7 mouse cellular contexts compared by ENCODE assay signal in the genomic region with DNA sequence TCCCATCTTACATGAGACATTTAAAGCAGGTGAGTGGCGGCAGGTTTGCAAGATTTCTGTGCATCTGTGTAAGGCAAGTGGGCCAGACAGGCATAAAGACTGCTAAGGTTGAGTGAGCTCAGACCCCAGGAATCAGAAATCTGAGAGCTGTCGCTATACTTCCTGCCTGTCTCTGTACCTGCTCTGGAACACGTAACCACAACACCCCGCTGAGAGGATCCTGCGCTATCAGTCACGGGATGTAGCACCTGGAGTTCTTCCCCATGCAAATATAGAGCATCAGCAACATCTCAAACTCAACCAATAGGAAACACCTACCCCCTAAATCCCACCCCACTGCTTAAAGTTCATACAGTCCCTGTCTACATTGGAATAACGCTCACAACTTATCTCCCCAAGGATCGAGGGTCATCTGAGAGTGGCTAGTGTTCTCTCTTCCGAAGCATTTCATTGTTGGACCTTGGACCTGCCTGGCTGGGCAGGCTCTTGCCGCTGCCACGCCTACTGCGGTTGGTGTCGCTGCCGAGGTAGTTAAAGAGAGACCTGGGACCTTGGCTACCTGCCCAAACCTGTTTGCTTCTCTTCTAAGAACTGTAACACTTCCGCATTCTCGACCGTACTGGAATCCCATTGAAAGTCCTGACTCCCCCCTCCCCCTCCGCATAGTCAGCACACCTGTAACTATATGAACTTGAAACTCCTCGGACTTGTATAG. TPM values are rescaled to one million over a fixed set of nuclear protein-coding genes. Genes with fewer than 3 reads are reported as not detected.
DNase-seq lines count a peak whose midpoint lies in the region; ATAC-seq and TF ChIP-seq lines count a peak whose summit lies in the region.

No protein-coding gene starts in this region.

- H3K27me3 ChIP-seq in CH12.LX (replicated peaks) = peaks cover 11% of the 10 kb centered on the region
- H3K27me3 ChIP-seq in intestine, embryonic 14.5 days (replicated peaks; ENCODE audit: control insufficient read depth, insufficient read depth, low read length) = no peaks in the 10 kb centered on the region
- 0 out of 2 replicates have a peak, but pooled peaks cover 5% of the 10 kb centered on the region for H3K27me3 ChIP-seq in liver, embryonic 13.5 days
- no peaks in the 10 kb centered on the region for H3K27me3 ChIP-seq in splenic B cell, adult 2 months (ENCODE audit: control insufficient read depth, insufficient read depth, low read length, poor library complexity, severe bottlenecking)

- H3K9ac ChIP-seq in CH12.LX (ENCODE audit: insufficient read depth, low read depth) = no peak overlapping the region
- no peak overlapping the region for H3K9ac ChIP-seq in intestine, embryonic 14.5 days (ENCODE audit: low read length)
- H3K9ac ChIP-seq in liver, embryonic 13.5 days = no peak overlapping the region

- H3K4me2 ChIP-seq in CH12.LX (ENCODE audit: insufficient read depth, low read depth, poor library complexity, severe bottlenecking) = peak overlapping the region; percentile 83
- peak overlapping the region; percentile 27 for H3K4me2 ChIP-seq in intestine, embryonic 14.5 days (ENCODE audit: low read length)
- peak overlapping the region; percentile 40 for H3K4me2 ChIP-seq in liver, embryonic 13.5 days

- peaks cover 0 to 16% of the 10 kb centered on the region in 2 experiments; a peak in 2 of 4 replicates for H3K4me1 ChIP-seq in CH12.LX (ENCODE audit: control insufficient read depth in 1 of 2, insufficient read depth in 2 of 2)
- no peaks in the 10 kb centered on the region for H3K4me1 ChIP-seq in intestine, embryonic 14.5 days (replicated peaks; ENCODE audit: control insufficient read depth, insufficient read depth, low read length)
- H3K4me1 ChIP-seq in liver, embryonic 13.5 days (replicated peaks) = 0 out of 2 replicates have a peak, but pooled peaks cover 8% of the 10 kb centered on the region

- no peak overlapping the region for H3K27ac ChIP-seq in CH12.LX (ENCODE audit: insufficient read depth, low read depth)
- H3K27ac ChIP-seq in intestine, embryonic 14.5 days (ENCODE audit: low read depth) = peak overlapping the region; percentile 80
- H3K27ac ChIP-seq in liver, embryonic 13.5 days = no peak overlapping the region

- TF ChIP-seq RAD21 in CH12.LX (IDR thresholded peaks at IDR 0.05; ENCODE audit: low read depth, low read length) = no peak

- no peak for TF ChIP-seq POLR2A in CH12.LX (IDR thresholded peaks at IDR 0.05; ENCODE audit: low read depth, low read length)

- dilution Hi-C loops in CH12.LX (cut with MboI; ENCODE audit: extremely low pct_ligation_motif_present, extremely low pct_unique_long_range_greater_than_20kb, low sequenced_read_pairs) = no loop called here

- peak overlapping the region in 2 of 3 experiments; percentile 8 to 20 for H3K4me3 ChIP-seq in CH12.LX (replicated peaks in 1 of 3; ENCODE audit: low read depth in 2 of 3, low read length in 2 of 3, poor library complexity in 1 of 3)
- no peak overlapping the region; the same call in 1 of the 2 replicates for H3K4me3 ChIP-seq in intestine, embryonic 14.5 days (ENCODE audit: low read depth, low read length)
- 0 out of 2 replicates have a peak overlapping the region, but pooled peaks have one; percentile 9 for H3K4me3 ChIP-seq in liver, embryonic 13.5 days (replicated peaks)

- peak; percentile 85 for ATAC-seq in intestine, embryonic 14.5 days (replicated peaks; ENCODE audit: low FRiP score, low TSS enrichment, low read depth)
- peak; percentile 66 for ATAC-seq in liver, embryonic 13.5 days (ENCODE audit: low read depth)

- TF ChIP-seq CTCF in CH12.LX (conservative IDR thresholded peaks at IDR 0.05 in 1 of 2, IDR thresholded peaks at IDR 0.05 in 1 of 2; ENCODE audit: low read depth in 2 of 2, low read length in 2 of 2) = no peak

- DNase-seq in CH12.LX (ENCODE audit: extremely low read depth) = no peak
- peak; percentile 83 for DNase-seq in WW6 (ENCODE audit: low read depth, low spot score)
- DNase-seq in intestine, embryonic 14.5 days (ENCODE audit: low spot score) = peak; percentile 76
- DNase-seq in liver, embryonic 13.5 days = no peak
- DNase-seq in splenic B cell, adult 2 months (ENCODE audit: low read depth, low spot score) = peak; percentile 87
- no peak for DNase-seq in gastrocnemius, adult 8-10 months (ENCODE audit: low spot score in 2 of 2)
- no peak for DNase-seq in frontal cortex, postnatal 25 days (ENCODE audit: low spot score in 2 of 2)

- H3K79me2 ChIP-seq in CH12.LX (replicated peaks; ENCODE audit: control insufficient read depth, extremely low read depth, insufficient read depth, poor library complexity, severe bottlenecking) = no peaks in the 10 kb centered on the region

- TF ChIP-seq EP300 in CH12.LX (IDR thresholded peaks at IDR 0.05; ENCODE audit: low read length) = no peak

- H3K9me3 ChIP-seq in CH12.LX (replicated peaks; ENCODE audit: low read length) = no peaks in the 10 kb centered on the region
- H3K9me3 ChIP-seq in intestine, embryonic 14.5 days (ENCODE audit: control insufficient read depth, low read length) = no peaks in the 10 kb centered on the region
- H3K9me3 ChIP-seq in liver, embryonic 13.5 days (replicated peaks) = no peaks in the 10 kb centered on the region

- H3K36me3 ChIP-seq in CH12.LX (replicated peaks in 1 of 2; ENCODE audit: control insufficient read depth in 1 of 2, insufficient read depth in 1 of 2, low read length in 1 of 2) = no peaks in the 10 kb centered on the region
- H3K36me3 ChIP-seq in intestine, embryonic 14.5 days (ENCODE audit: control insufficient read depth, insufficient read depth, low read length) = no peaks in the 10 kb centered on the region
- no peaks in the 10 kb centered on the region for H3K36me3 ChIP-seq in liver, embryonic 13.5 days
- H3K36me3 ChIP-seq in splenic B cell, adult 2 months (ENCODE audit: control insufficient read depth, insufficient read depth, low read length, poor library complexity, severe bottlenecking) = no peaks in the 10 kb centered on the region

- 11% methylated on average over 19 of the region's 19 CpGs for WGBS in intestine, embryonic 14.5 days
- WGBS in liver, embryonic 13.5 days (ENCODE audit: insufficient replicate concordance) = 11% methylated on average over 19 of the region's 19 CpGs

- in situ Hi-C loops in CH12.LX (cut with MboI; ENCODE audit: low pct_ligation_motif_present, low pct_unique_long_range_greater_than_20kb, low sequenced_read_pairs) = loop anchor here (10.0 kb wide), 2 partner anchors 79 to 169 kb away; partner anchors contain the start of gene Olfr1373

TF ChIP-seq in CH12.LX, 34 proteins besides CTCF, POLR2A, EP300 and RAD21:
- TF ChIP-seq BHLHE40 (IDR thresholded peaks at IDR 0.05; ENCODE audit: low read depth, low read length) (peak; percentile 92), IRF4 (IDR thresholded peaks at IDR 0.05; ENCODE audit: low read depth, low read length) (peak; percentile 16; the same call in 1 of the 2 replicates), MAX (IDR thresholded peaks at IDR 0.05; ENCODE audit: low read length) (no peak), JUN (IDR thresholded peaks at IDR 0.05; ENCODE audit: insufficient read depth, low read depth, low read length) (no peak), ELF1 (IDR thresholded peaks at IDR 0.05; ENCODE audit: low read depth, low read length) (peak; percentile 68; the same call in 1 of the 2 replicates)

RNA-seq across cellular contexts. Expression of gene Skp1a, which starts 7.7 kb away (rescaled TPM):
- total RNA-seq in CH12.LX (2012; rRNA removed) (169 and 248 TPM in 2 replicates), CH12.LX (2014; rRNA removed) (371 and 466 TPM in 2 replicates)
- 209 and 278 TPM in 2 replicates for polyA plus RNA-seq in CH12.LX (2012; ENCODE audit: insufficient read length, low read depth)
- polyA plus RNA-seq in intestine, embryonic 14.5 days (2014; fragmentation: Nextera tagmentation; extraction: Ambion mirVana) = 743 and 772 TPM in 2 replicates
- 377 and 461 TPM in 2 replicates for polyA plus RNA-seq in liver, embryonic 13.5 days (2015; fragmentation: Nextera tagmentation; extraction: Ambion mirVana)
- total RNA-seq in gastrocnemius, adult 8-10 months (2022) = 100 to 1,000 TPM; 285 to 312 (median 290) TPM

RNA-seq across cellular contexts. Expression of gene Olfr1371, which starts 10.3 kb away (rescaled TPM):
- not detected in 2 replicates for total RNA-seq in CH12.LX (2012; rRNA removed)
- not detected in 2 replicates for total RNA-seq in CH12.LX (2014; rRNA removed)
- not detected in 2 replicates for polyA plus RNA-seq in CH12.LX (2012; ENCODE audit: insufficient read length, low read depth)
- polyA plus RNA-seq in intestine, embryonic 14.5 days (2014; fragmentation: Nextera tagmentation; extraction: Ambion mirVana) = not detected in 2 replicates
- not detected in 2 replicates for polyA plus RNA-seq in liver, embryonic 13.5 days (2015; fragmentation: Nextera tagmentation; extraction: Ambion mirVana)
- total RNA-seq in gastrocnemius, adult 8-10 months (2022) = not detected

RNA-seq across cellular contexts. Expression of gene Tcf7, which starts 58.7 kb away (rescaled TPM):
- total RNA-seq in CH12.LX (2012; rRNA removed) (0.46 and 0.55 TPM in 2 replicates), CH12.LX (2014; rRNA removed) (0.77 and 0.85 TPM in 2 replicates)
- polyA plus RNA-seq in CH12.LX (2012; ENCODE audit: insufficient read length, low read depth) = 4.4 and 5.5 TPM in 2 replicates
- polyA plus RNA-seq in intestine, embryonic 14.5 days (2014; fragmentation: Nextera tagmentation; extraction: Ambion mirVana) = 7.8 and 9.5 TPM in 2 replicates
- polyA plus RNA-seq in liver, embryonic 13.5 days (2015; fragmentation: Nextera tagmentation; extraction: Ambion mirVana) = 1.9 and 2.0 TPM in 2 replicates
- total RNA-seq in gastrocnemius, adult 8-10 months (2022) = under 1 TPM; 0.31 to 0.39 (median 0.34) TPM

Comparison
In these comparisons a context has a peak if more than half of its experiments do, and no peak if none do; other contexts are left out.
1. DNase-seq: peak in WW6 (single experiment), intestine, embryonic 14.5 days (single experiment) and splenic B cell, adult 2 months (single experiment); none in CH12.LX (single experiment), liver, embryonic 13.5 days (single experiment), gastrocnemius, adult 8-10 months (0 of 2) and frontal cortex, postnatal 25 days (0 of 2).
2. H3K4me2 ChIP-seq: peak in every context shown above with its lines; median percentile 83 in CH12.LX; 40 in liver, embryonic 13.5 days; 27 in intestine, embryonic 14.5 days.